Mouse (Mus musculus) CH12.LX (cell line): ENCODE measurements around the gene Slc6a3. TPM values are rescaled to one million over a fixed set of nuclear protein-coding genes. Genes with fewer than 3 reads are reported as not detected.
A peak's percentile ranks its signal among the peaks of the same experiment; 100 is the strongest.

ENCODE experiments used
- DNase-seq: peaks from one replicate; pipeline ENCODE4 v3.0.0-alpha.2; 2013; ENCODE audit errors: extremely low read depth
- H3K27ac ChIP-seq: 2 replicates; pipeline ENCODE4 v1.5.1; 2012; ENCODE audit warnings: low read depth, mild to moderate bottlenecking, control low read depth, moderate library complexity; ENCODE audit not compliant: insufficient read depth
- H3K27me3 ChIP-seq: replicated peaks from 2 replicates; pipeline ENCODE3; 2012; ENCODE audit warnings: inconsistent platforms
- H3K36me3 ChIP-seq, 2 experiments: replicated peaks in 1 of 2; 2 replicates each; pipeline versions ENCODE3 to v1.6.1; 2012; ENCODE audit warnings: inconsistent platforms in 1 of 2, low read length in 1 of 2, mild to moderate bottlenecking in 1 of 2, mixed read lengths in 1 of 2, moderate library complexity in 1 of 2; ENCODE audit not compliant: control insufficient read depth in 1 of 2, insufficient read depth in 1 of 2
- H3K4me1 ChIP-seq, 2 experiments: 2 replicates each; pipeline ENCODE4 v1.6.1; 2012; ENCODE audit warnings: inconsistent platforms in 1 of 2, moderate library complexity in 1 of 2; ENCODE audit not compliant: insufficient read depth in 2 of 2, control insufficient read depth in 1 of 2
- H3K4me2 ChIP-seq: 2 replicates; pipeline ENCODE4 v1.6.1; 2012; ENCODE audit warnings: low read depth, mild to moderate bottlenecking, control low read depth; ENCODE audit not compliant: poor library complexity, insufficient read depth, severe bottlenecking
- H3K4me3 ChIP-seq, 3 experiments: fragments of 150-350 bp in 1 of 3; sonication (generic) in 1 of 3; replicated peaks in 1 of 3; 2 replicates each; pipeline versions ENCODE3 to v1.5.1; 2011 to 2012; ENCODE audit warnings: low read depth in 2 of 3, low read length in 2 of 3, mild to moderate bottlenecking in 2 of 3, moderate library complexity in 2 of 3, control low read depth in 1 of 3, improper control_type of control experiment in 1 of 3, inconsistent platforms in 1 of 3, mixed read lengths in 1 of 3; ENCODE audit not compliant: poor library complexity in 1 of 3
- H3K79me2 ChIP-seq: replicated peaks from 2 replicates; pipeline ENCODE4 v1.6.1; 2012; ENCODE audit warnings: mild to moderate bottlenecking, moderate library complexity; ENCODE audit not compliant: control insufficient read depth, poor library complexity, insufficient read depth, severe bottlenecking; ENCODE audit errors: extremely low read depth
- H3K9ac ChIP-seq: 2 replicates; pipeline ENCODE4 v1.6.1; 2012; ENCODE audit warnings: low read depth, mild to moderate bottlenecking, control low read depth, moderate library complexity; ENCODE audit not compliant: insufficient read depth
- H3K9me3 ChIP-seq: replicated peaks from 2 replicates; pipeline ENCODE3; 2012; ENCODE audit warnings: low read length, inconsistent platforms, mixed read lengths
- BHLHE40 ChIP-seq: IDR thresholded peaks from 2 replicates; pipeline ENCODE4 v1.6.1; 2011; ENCODE audit warnings: mild to moderate bottlenecking, low read depth, low read length, improper control_type of control experiment
- CHD1 ChIP-seq: IDR thresholded peaks from 2 replicates; pipeline ENCODE4 v1.6.1; 2012; ENCODE audit warnings: low read depth, low read length, improper control_type of control experiment, inconsistent platforms
- CTCF ChIP-seq, 2 experiments: IDR thresholded peaks in 1 of 2; conservative IDR thresholded peaks in 1 of 2; 2 replicates each; pipeline ENCODE4 v1.5.1; 2011 to 2012; ENCODE audit warnings: low read depth in 2 of 2, low read length in 2 of 2, improper control_type of control experiment in 1 of 2, inconsistent platforms in 1 of 2, mild to moderate bottlenecking in 1 of 2, moderate library complexity in 1 of 2
- E2F4 ChIP-seq: IDR thresholded peaks from 2 replicates; pipeline ENCODE4 v1.6.1; 2011; ENCODE audit warnings: low read depth, low read length, improper control_type of control experiment; ENCODE audit not compliant: insufficient replicate concordance
- EP300 ChIP-seq: IDR thresholded peaks from 2 replicates; pipeline ENCODE4 v1.6.1; 2011; ENCODE audit warnings: low read length, improper control_type of control experiment
- ETS1 ChIP-seq: conservative IDR thresholded peaks from 2 replicates; pipeline ENCODE4 v1.6.1; 2012; ENCODE audit warnings: low read depth, mild to moderate bottlenecking, inconsistent platforms, low read length, improper control_type of control experiment, moderate library complexity
- GABPA ChIP-seq: IDR thresholded peaks from 2 replicates; pipeline ENCODE4 v1.6.1; 2012; ENCODE audit warnings: low read depth, low read length, improper control_type of control experiment, inconsistent platforms; ENCODE audit not compliant: insufficient replicate concordance
- IRF4 ChIP-seq: IDR thresholded peaks from 2 replicates; pipeline ENCODE4 v1.6.1; 2014; ENCODE audit warnings: low read depth, mild to moderate bottlenecking, inconsistent platforms, low read length, improper control_type of control experiment
- JUN ChIP-seq: IDR thresholded peaks from 2 replicates; pipeline ENCODE4 v1.6.1; 2011; ENCODE audit warnings: low read depth, mild to moderate bottlenecking, low read length, improper control_type of control experiment, moderate library complexity; ENCODE audit not compliant: insufficient read depth
- JUND ChIP-seq: conservative IDR thresholded peaks from 2 replicates; pipeline ENCODE4 v1.6.1; 2011; ENCODE audit warnings: low read depth, low read length, improper control_type of control experiment
- KAT2A ChIP-seq: IDR thresholded peaks from 2 replicates; pipeline ENCODE4 v1.6.1; 2012; ENCODE audit warnings: low read length, improper control_type of control experiment, inconsistent platforms; ENCODE audit not compliant: insufficient replicate concordance
- MAFK ChIP-seq: IDR thresholded peaks from 2 replicates; pipeline ENCODE4 v1.6.1; 2011; ENCODE audit warnings: low read length, improper control_type of control experiment; ENCODE audit not compliant: insufficient replicate concordance
- MAZ ChIP-seq: IDR thresholded peaks from 2 replicates; pipeline ENCODE4 v1.6.1; 2012; ENCODE audit warnings: low read depth, mild to moderate bottlenecking, inconsistent platforms, low read length, improper control_type of control experiment, moderate library complexity
- MEF2A ChIP-seq: IDR thresholded peaks from 2 replicates; pipeline ENCODE4 v1.6.1; 2014; ENCODE audit warnings: low read depth, mild to moderate bottlenecking, inconsistent platforms, low read length, improper control_type of control experiment, borderline replicate concordance
- MXI1 ChIP-seq: IDR thresholded peaks from 2 replicates; pipeline ENCODE4 v1.6.1; 2011; ENCODE audit warnings: mild to moderate bottlenecking, low read depth, low read length, improper control_type of control experiment
- NELFE ChIP-seq: IDR thresholded peaks from 2 replicates; pipeline ENCODE4 v1.6.1; 2011; ENCODE audit warnings: low read depth, low read length, improper control_type of control experiment
- NRF1 ChIP-seq: IDR thresholded peaks from 2 replicates; pipeline ENCODE4 v1.6.1; 2014; ENCODE audit warnings: low read depth, mild to moderate bottlenecking, inconsistent platforms, low read length, improper control_type of control experiment, moderate library complexity
- POLR2A ChIP-seq: IDR thresholded peaks from 2 replicates; pipeline ENCODE4 v1.6.1; 2011; ENCODE audit warnings: low read depth, mild to moderate bottlenecking, improper control_type of control experiment, low read length
- POLR2AphosphoS2 ChIP-seq: IDR thresholded peaks from 2 replicates; pipeline ENCODE4 v1.6.1; 2011; ENCODE audit warnings: low read depth, low read length, improper control_type of control experiment
- RAD21 ChIP-seq: IDR thresholded peaks from 2 replicates; pipeline ENCODE4 v1.6.1; 2011; ENCODE audit warnings: low read depth, mild to moderate bottlenecking, low read length, improper control_type of control experiment, moderate library complexity
- SIN3A ChIP-seq: IDR thresholded peaks from 2 replicates; pipeline ENCODE4 v1.6.1; 2012; ENCODE audit warnings: low read length, improper control_type of control experiment, inconsistent platforms
- SMC3 ChIP-seq: IDR thresholded peaks from 2 replicates; pipeline ENCODE4 v1.6.1; 2011; ENCODE audit warnings: low read depth, low read length, improper control_type of control experiment
- TCF12 ChIP-seq: IDR thresholded peaks from 2 replicates; pipeline ENCODE4 v1.6.1; 2014; ENCODE audit warnings: low read depth, mild to moderate bottlenecking, inconsistent platforms, low read length, improper control_type of control experiment
- USF1 ChIP-seq: IDR thresholded peaks from 2 replicates; pipeline ENCODE4 v1.6.1; 2014; ENCODE audit warnings: low read depth, mild to moderate bottlenecking, inconsistent platforms, low read length, improper control_type of control experiment
- ZC3H11A ChIP-seq: IDR thresholded peaks from 2 replicates; pipeline ENCODE4 v1.6.1; 2012; ENCODE audit warnings: low read depth, mild to moderate bottlenecking, inconsistent platforms, low read length, improper control_type of control experiment
- ZMIZ1 ChIP-seq: IDR thresholded peaks from 2 replicates; pipeline ENCODE4 v1.6.1; 2012; ENCODE audit warnings: low read depth, mild to moderate bottlenecking, inconsistent platforms, low read length, improper control_type of control experiment
- ZNF384 ChIP-seq: IDR thresholded peaks from 2 replicates; pipeline ENCODE4 v1.6.1; 2012; ENCODE audit warnings: low read depth, low read length, improper control_type of control experiment, inconsistent platforms
- dilution Hi-C: fragments of 300-500 bp; cut with MboI; formaldehyde crosslinking; loops from 2 replicates; pipeline ENCODE4 v1.14.3; 2020; ENCODE audit warnings: low sequenced_read_pairs; ENCODE audit not compliant: extremely low pct_unique_long_range_greater_than_20kb, extremely low pct_ligation_motif_present
- in situ Hi-C: fragments of 300-500 bp; cut with MboI; formaldehyde crosslinking; loops from 3 replicates; pipeline ENCODE4 v1.14.3; 2019; ENCODE audit warnings: low sequenced_read_pairs, low pct_ligation_motif_present, low pct_unique_long_range_greater_than_20kb, mixed read lengths
- polyA plus RNA-seq: library from polyadenylated mRNA; unstranded; fragments of >175 nt; gene quantifications from 2 replicates; pipeline ENCODE4 v1.2.1, GENCODE M21; 2012; ENCODE audit warnings: low read depth; ENCODE audit not compliant: insufficient read length
- total RNA-seq, 2 experiments: library from RNA; depleted of rRNA; stranded (reverse); fragments of 300-350 nt in 1 of 2; fragments of >200 nt in 1 of 2; gene quantifications; 2 replicates each; pipeline ENCODE4 v1.2.3; 2012 to 2014

Gene Slc6a3
- total and polyA plus RNA-seq, 3 experiments: not detected

- H3K79me2 ChIP-seq: no peaks in the 10 kb centered on the region
- peaks cover 0 to 3% of the 10 kb centered on the region in 2 experiments; a peak in 1 of 4 replicates for H3K4me1 ChIP-seq
- no peak overlapping the region for H3K4me3 ChIP-seq
- peaks cover 18 to 77% of the 10 kb centered on the region in 2 experiments for H3K36me3 ChIP-seq
- no peak overlapping the region for H3K27ac ChIP-seq
- TF ChIP-seq TCF12 (no peak), SMC3 (peak; percentile 93), EP300 (no peak), KAT2A (no peak), NELFE (peak; percentile 30; the same call in 1 of the 2 replicates), ZMIZ1 (no peak), USF1 (no peak), POLR2A (no peak), POLR2AphosphoS2 (no peak), ZC3H11A (peak; percentile 19; the same call in 1 of the 2 replicates), SIN3A (no peak), GABPA (no peak), JUN (no peak), CTCF (conservative IDR thresholded peaks at IDR 0.05 in 1 of 2, IDR thresholded peaks at IDR 0.05 in 1 of 2; ENCODE audit: low read depth in 2 of 2, low read length in 2 of 2) (peak; percentile 74 to 97), JUND (no peak), MAFK (no peak), MXI1 (no peak), ETS1 (no peak), MAZ (no peak), E2F4 (no peak), MEF2A (no peak), BHLHE40 (no peak), NRF1 (no peak), ZNF384 (no peak), CHD1 (no peak), IRF4 (no peak), RAD21 (peak; percentile 82)
- DNase-seq: peak; percentile 77
- no peak overlapping the region for H3K9ac ChIP-seq
- dilution Hi-C loops (no loop called here), in situ Hi-C loops (loop anchor here (5.0 kb wide), 1 partner anchor 74 kb away; no protein-coding TSS in a partner anchor)
- no peaks in the 10 kb centered on the region for H3K9me3 ChIP-seq
- H3K27me3 ChIP-seq: no peaks in the 10 kb centered on the region
- no peak overlapping the region for H3K4me2 ChIP-seq
Observed at GRCm38 (mm10) chr13:73505686-73506467, 30.7 kb upstream of the Slc6a3 start.
